Mouse (Mus musculus) kidney, adult 11 months (tissue): Measurements from ENCODE around the gene Kcnn1.
"Not testable (repeated sequence)": the region's sequence is repeated elsewhere in the genome, so short reads cannot be mapped to it uniquely, and the experiment has no call there.

Experiments used
- DNase-seq: peaks from one replicate; pipeline ENCODE4 v3.0.0; 2022

The Kcnn1 gene

DNA sequence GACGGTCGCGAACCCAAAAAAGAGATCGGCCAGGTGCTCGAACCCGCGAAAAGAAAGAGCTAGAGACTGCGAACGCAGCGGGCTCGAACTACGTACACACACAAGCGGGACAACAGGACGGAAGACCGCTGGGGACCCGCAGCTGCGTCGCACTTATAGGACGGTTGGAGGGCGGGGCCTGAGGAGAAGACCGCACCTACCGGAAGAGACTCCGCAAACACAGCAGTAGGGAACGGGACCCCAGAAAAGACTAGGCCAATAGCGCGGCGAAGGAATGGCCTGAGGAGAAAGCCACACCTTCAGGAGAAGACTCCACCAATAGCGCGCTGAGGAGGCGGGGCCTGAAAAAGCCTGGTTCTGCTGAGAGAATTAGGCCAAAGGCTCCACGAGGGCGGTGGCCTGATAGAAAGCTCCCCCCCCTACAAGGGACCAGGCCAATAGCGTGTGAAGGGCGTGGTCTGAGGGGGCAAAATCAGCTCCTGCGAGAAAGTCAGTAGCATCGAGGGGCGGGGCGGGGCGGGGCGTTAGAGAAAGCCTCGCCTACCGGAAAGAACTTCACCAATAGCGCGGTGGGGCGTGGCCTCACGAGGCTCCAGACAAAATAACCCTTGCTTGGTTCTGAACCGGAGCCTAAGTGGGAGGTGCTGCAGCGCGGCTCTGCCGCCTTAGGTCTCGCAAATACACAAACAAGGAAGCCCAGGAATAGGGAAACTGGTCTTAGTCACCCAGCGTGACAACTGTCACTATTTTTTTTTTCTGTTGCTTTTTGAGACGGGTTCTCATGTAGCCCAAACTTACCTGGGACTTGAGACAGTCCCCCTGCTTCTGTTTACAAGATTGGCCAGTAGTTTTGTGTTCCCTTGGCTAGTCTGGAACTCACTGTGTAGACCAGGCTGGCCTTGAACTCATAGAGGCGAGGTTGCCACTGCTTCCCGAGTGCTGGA, 23.4 kb downstream of the Kcnn1 start, which contains the start of gene Arrdc2:
Gene Arrdc2 (minus strand): TSS at position 313 of the 944 bp plus-strand sequence.
- peak; percentile 100 for DNase-seq

- no peak for DNase-seq
These were observed 24.2 kb downstream of the Kcnn1 start for GRCm38 (mm10) chr8:70838654-70839407.

GRCm38 (mm10) chr8:70836666-70837065, 26.4 kb downstream of the Kcnn1 start:
- no peak for DNase-seq

DNA sequence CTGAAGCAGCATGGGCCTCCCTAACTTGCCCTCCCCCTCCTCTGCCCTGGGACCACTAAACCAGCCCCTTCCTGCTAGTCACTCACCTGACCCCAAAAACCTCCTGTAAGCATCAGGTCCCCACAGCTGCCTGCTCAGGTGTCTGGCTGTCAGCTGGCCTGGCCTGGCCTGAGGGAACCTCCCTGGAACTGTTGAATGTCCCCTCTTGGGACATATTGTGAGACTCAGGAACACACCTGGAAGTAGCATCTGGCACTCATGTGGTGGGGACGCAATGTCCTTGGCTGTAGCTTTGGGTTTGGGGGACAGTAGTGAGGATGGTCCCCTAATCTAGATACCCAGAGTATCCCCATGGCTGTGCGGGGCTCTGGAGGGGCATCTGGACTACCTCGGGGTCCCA, 29.0 kb downstream of the Kcnn1 start:
- no peak for DNase-seq

DNA sequence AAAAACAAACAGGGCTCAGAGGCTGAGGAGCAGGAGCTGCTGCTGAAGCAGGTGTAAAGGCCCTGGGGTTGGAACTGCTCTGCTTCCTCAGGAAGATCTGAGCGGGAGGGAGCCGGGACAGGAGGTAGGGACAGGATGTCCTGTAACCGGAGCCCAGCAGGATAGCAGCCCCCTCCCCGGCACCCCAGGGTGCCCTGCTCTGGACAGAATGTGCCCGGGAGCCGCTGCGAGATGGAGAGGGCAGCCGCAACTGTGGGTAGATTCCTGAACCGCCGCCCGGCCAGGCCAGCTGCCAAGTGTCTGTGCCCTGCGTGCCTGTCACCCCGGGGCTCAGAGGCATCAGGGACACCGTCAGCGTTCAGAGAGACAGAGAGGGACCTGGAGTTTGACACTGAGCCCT, 29.5 kb downstream of the Kcnn1 start:
- DNase-seq, result no peak

GRCm38 (mm10) chr8:70833018-70833482, 30.0 kb downstream of the Kcnn1 start:
- DNase-seq, result no peak

GRCm38 (mm10) chr8:70832371-70832770, 30.7 kb downstream of the Kcnn1 start:
- DNase-seq, result no peak

GRCm38 (mm10) chr8:70831517-70831916, 31.5 kb downstream of the Kcnn1 start:
- no peak for DNase-seq

GRCm38 (mm10) chr8:70827796-70828195, 35.3 kb downstream of the Kcnn1 start:
- no peak for DNase-seq

DNA sequence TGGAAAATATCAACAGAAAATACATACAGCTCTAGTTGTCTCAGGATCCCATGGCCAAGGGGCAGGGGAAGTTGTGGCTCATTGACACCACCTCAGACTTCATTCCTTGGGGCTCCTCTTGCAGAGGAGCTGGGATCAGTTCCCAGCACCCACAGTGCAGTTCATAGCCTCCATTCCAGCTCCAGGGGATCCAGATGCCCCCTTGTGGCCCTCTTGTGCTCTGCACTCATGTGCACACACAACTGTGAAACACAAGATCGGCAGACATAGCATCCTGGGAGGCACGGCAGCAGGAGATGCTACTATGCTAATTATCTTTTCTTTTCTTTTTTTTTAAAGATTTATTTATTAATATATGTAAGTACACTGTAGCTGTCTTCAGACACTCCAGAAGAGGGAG, 36.0 kb downstream of the Kcnn1 start:
- DNase-seq, result no peak

- DNase-seq, result no peak
These were observed 37.2 kb downstream of the Kcnn1 start for GRCm38 (mm10) chr8:70825816-70826215.

GRCm38 (mm10) chr8:70823802-70824201, 39.3 kb downstream of the Kcnn1 start:
- no peak for DNase-seq

DNA sequence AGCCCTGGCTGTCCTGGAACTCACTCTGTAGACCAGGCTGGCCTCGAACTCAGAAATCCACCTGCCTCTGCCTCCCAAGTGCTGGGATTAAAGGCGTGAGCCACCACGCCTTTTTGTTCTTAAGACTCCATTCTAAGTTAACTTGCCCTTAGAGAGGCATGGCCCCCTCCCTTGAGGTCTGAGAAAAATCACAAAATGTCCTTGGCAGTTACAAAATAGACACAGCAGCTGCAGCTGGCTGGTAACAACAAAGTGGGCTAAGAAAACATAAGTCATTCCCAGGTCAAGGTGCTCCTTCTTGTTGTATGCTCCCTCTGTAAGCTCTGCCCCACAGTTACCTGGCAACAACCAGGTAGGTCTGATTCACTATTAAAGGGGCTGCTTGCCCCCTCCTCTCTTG, 40.5 kb downstream of the Kcnn1 start:
- DNase-seq, result not testable (repeated sequence)

- DNase-seq, result no peak
These were observed 41.1 kb downstream of the Kcnn1 start for GRCm38 (mm10) chr8:70821992-70822391.

DNA sequence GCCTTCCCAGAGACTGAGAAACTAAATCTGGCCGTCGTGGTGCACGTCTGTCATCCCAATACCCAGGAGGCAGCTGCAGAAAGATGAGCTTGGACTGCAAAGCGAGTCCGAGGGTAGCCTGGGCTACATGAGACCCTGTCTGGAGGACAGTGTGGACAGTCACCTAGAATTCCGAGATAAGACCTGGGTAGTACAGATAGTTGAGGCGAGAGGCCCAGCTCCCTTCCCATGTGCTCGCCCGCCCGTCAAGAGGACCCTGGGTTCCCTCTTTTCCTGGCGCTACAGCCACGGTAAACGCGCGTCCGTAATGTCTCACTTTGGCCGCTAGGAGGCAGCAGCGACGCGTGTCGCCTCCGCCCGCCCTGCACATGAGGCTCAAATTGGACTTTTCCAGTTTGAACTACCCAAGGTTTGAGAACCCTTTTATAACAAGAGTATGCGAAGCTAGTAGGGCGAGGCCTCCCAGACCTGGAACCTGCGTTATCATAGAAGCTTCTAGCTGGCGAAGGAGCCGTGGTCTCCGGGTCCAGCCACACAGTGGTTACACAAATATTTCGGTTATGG, 41.6 kb downstream of the Kcnn1 start:
- DNase-seq, result peak; percentile 59

DNA sequence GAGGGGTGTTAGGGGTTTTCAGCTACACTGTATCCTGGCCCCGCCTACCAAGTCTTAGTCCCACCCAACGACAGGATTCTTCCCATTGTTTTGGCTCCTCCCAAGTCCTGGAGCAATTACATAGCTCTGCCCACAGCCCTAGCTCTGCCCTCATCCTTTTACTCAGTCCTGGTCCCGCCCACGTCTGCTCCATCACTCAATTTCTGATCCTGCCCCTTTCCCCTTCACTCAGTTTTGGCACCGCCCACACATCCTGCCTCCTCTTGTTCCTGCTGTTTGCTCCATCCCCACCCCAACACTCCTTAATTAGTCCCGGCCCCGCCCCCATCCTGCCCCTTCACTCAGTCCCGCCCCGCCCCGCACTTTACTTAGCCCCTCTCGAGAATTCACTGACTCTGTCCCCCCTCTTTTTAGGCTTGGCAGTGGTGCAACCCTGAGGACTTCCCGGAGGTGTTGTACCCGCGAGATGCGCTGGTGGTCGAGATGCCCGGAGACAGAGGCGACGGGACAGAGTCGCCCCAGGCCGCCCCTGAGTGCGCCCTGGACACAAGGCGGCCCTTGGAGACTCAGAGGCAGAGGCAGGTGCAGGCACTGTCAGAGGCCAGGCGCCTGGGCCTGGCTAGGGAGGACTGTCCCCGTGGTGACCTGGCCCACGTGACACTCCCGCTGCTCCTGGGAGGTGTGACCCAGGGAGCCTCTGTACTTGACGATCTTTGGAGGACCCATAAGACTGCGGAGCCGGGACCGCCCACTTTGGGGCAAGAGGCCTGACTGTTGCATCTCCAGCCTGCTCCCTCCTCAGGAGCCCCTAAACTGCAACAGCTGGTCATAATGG, 42.7 kb downstream of the Kcnn1 start:
- DNase-seq, result peak; percentile 80

DNA sequence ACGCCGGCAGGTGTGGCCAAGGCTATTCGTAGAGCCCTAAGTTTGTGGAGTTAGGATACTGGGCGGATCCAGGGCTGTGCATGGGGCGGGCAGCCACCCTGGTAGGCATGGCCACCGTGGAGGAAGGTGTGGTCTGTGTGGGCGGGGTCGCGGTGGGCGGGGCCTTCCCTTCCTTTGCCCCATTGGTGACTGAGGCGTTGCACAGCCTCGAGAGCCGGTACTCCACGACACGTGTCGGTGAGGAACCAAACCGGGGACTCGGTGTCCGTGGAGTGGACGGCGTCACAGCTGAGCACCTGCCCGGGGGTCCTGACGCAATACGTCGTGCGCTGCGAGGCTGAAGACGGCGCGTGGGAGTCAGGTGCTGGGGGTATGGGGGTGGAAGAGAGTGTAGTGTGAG, 46.4 kb downstream of the Kcnn1 start:
- DNase-seq, result peak; percentile 59

DNA sequence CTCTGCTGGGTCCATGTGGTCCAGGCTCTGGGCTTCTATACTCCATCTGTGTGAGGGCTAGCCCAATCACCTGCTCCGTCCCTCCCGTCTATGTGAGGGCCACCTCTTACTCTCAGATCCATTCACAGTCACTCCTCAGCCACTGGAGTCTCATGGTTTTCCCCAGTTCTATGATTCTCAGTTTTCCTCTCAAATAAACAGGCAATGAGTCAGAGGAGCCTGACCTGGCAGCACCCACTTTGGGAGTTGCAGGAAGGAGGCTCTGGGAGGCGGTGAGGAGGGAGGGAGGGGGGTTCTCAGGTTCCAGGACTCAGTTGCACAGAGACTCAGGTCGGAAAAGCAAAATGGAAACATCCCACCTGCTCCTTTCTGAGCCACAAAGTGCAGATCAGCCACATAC, 50.2 kb downstream of the Kcnn1 start:
- no peak for DNase-seq

DNA sequence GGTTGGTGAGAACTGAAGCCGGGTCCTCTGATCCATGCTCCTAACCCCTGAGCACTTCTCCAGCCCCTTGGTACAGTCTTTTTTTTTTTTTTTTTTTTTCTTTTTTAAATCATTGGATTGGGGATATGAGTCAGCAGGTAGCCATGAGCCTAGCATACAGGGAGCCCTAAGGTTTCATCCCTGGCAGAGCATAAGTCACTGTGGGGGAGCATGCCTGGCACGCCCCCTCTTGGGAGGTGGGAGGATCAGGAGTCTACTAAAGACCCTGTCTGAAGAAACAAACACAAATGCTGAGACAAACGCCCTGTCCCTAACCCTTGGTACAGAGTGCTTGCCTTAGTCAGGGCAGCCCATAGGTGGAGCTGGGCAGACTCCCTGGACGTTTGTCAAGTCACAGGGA, 51.0 kb downstream of the Kcnn1 start:
- no peak for DNase-seq

GRCm38 (mm10) chr8:70810962-70811680, 51.9 kb downstream of the Kcnn1 start:
- no peak for DNase-seq

- no peak for DNase-seq
These were observed 53.9 kb downstream of the Kcnn1 start for GRCm38 (mm10) chr8:70808955-70809701.
